Mouse (Mus musculus) midbrain, embryonic 15.5 days (tissue): ENCODE measurements around the gene BC048562. TPM values are rescaled to one million over a fixed set of nuclear protein-coding genes. Genes with fewer than 3 reads are reported as not detected.

Source experiments
- ATAC-seq: fragments of 200-750 bp; cut with Nextera tagmentation; replicated peaks from 2 replicates; pipeline ENCODE4 v1.8.0; 2017; ENCODE audit warnings: moderate TSS enrichment
- H3K27ac ChIP-seq: fragments of 300-500 bp; sonication (generic); 2 replicates; pipeline ENCODE4 v1.5.1; 2015; ENCODE audit warnings: mild to moderate bottlenecking, inconsistent platforms
- H3K27me3 ChIP-seq: fragments of 300-500 bp; sonication (generic); replicated peaks from 2 replicates; pipeline ENCODE4 v1.6.1; 2015; ENCODE audit warnings: inconsistent platforms
- H3K36me3 ChIP-seq: fragments of 300-500 bp; sonication (generic); replicated peaks from 2 replicates; pipeline ENCODE4 v1.6.1; 2015; ENCODE audit warnings: inconsistent platforms
- H3K4me1 ChIP-seq: fragments of 300-500 bp; sonication (generic); 2 replicates; pipeline ENCODE4 v1.6.1; 2015; ENCODE audit warnings: inconsistent platforms
- H3K4me2 ChIP-seq: fragments of 300-500 bp; sonication (generic); 2 replicates; pipeline ENCODE4 v1.6.1; 2015; ENCODE audit warnings: inconsistent platforms, mild to moderate bottlenecking, moderate library complexity
- H3K4me3 ChIP-seq: fragments of 300-500 bp; sonication (generic); 2 replicates; pipeline ENCODE4 v1.5.1; 2015; ENCODE audit warnings: mild to moderate bottlenecking, inconsistent platforms
- H3K9ac ChIP-seq: fragments of 300-500 bp; sonication (generic); 2 replicates; pipeline ENCODE4 v1.6.1; 2015; ENCODE audit warnings: mild to moderate bottlenecking, inconsistent platforms
- H3K9me3 ChIP-seq: fragments of 300-500 bp; sonication (generic); 2 replicates; pipeline ENCODE4 v1.6.1; 2016; ENCODE audit warnings: inconsistent platforms
- WGBS: fragments of 180-500 bp; shearing (Covaris S2); methylation state at CpG from one replicate; pipeline ENCODE4 v1.1.7; 2015; ENCODE audit warnings: mixed read lengths; 5-methylcytosine and 5-hydroxymethylcytosine counted together
- polyA plus RNA-seq: library from polyadenylated mRNA; unstranded; fragments of >200 nt; fragmentation: Nextera tagmentation; extraction: Ambion mirVana; gene quantifications from 2 replicates; pipeline ENCODE4 v1.2.1, GENCODE M21; 2015

Gene BC048562
- polyA plus RNA-seq, 1 experiment from 2014 or later: not detected

GRCm38 (mm10) chr9:108452291-108452906 lies 16.1 kb downstream of the BC048562 start:
- under 1% methylated on average over 40 of the region's 40 CpGs for WGBS
- H3K4me2 ChIP-seq: peak overlapping the region; percentile 73
- H3K4me1 ChIP-seq: peaks cover 50% of the 10 kb centered on the region
- H3K4me3 ChIP-seq: peak overlapping the region; percentile 68
- H3K9ac ChIP-seq: peak overlapping the region; percentile 72
- ATAC-seq: peak; percentile 86
- H3K27me3 ChIP-seq: no peaks in the 10 kb centered on the region
- H3K27ac ChIP-seq: peak overlapping the region; percentile 87
- no peaks in the 10 kb centered on the region for H3K9me3 ChIP-seq
- H3K36me3 ChIP-seq: peaks cover 7% of the 10 kb centered on the region

GRCm38 (mm10) chr9:108452911-108453310 lies 16.6 kb downstream of the BC048562 start:
- WGBS: 38% methylated on average over 6 of the region's 6 CpGs
- Histone ChIP-seq H3K4me3 (peak overlapping the region; percentile 68), H3K4me1 (peaks cover 50% of the 10 kb centered on the region), H3K4me2 (peak overlapping the region; percentile 73), H3K27me3 (no peaks in the 10 kb centered on the region), H3K27ac (peak overlapping the region; percentile 87), H3K9ac (peak overlapping the region; percentile 72), H3K9me3 (no peaks in the 10 kb centered on the region), H3K36me3 (peaks cover 4% of the 10 kb centered on the region; the same call in 1 of the 2 replicates)
- ATAC-seq: peak; percentile 22

- Histone ChIP-seq H3K27ac (peak overlapping the region; percentile 87), H3K9me3 (no peaks in the 10 kb centered on the region), H3K4me2 (peak overlapping the region; percentile 73), H3K4me3 (peak overlapping the region; percentile 68), H3K4me1 (peaks cover 50% of the 10 kb centered on the region), H3K9ac (peak overlapping the region; percentile 72), H3K27me3 (no peaks in the 10 kb centered on the region), H3K36me3 (no peaks in the 10 kb centered on the region)
- no peak for ATAC-seq
- 82% methylated on average over 4 of the region's 4 CpGs for WGBS
Measured at GRCm38 (mm10) chr9:108453458-108453857, 17.2 kb downstream of the BC048562 start.

GRCm38 (mm10) chr9:108454429-108454828 lies 18.1 kb downstream of the BC048562 start:
- H3K4me3 ChIP-seq: no peak overlapping the region
- no peak overlapping the region for H3K27ac ChIP-seq
- no peak overlapping the region for H3K9ac ChIP-seq
- no peaks in the 10 kb centered on the region for H3K27me3 ChIP-seq
- no peak overlapping the region for H3K4me2 ChIP-seq
- WGBS: 84% methylated on average over 6 of the region's 6 CpGs
- H3K4me1 ChIP-seq: peaks cover 42% of the 10 kb centered on the region
- no peak for ATAC-seq
- H3K9me3 ChIP-seq: no peaks in the 10 kb centered on the region
- H3K36me3 ChIP-seq: no peaks in the 10 kb centered on the region

- no peaks in the 10 kb centered on the region for H3K9me3 ChIP-seq
- H3K9ac ChIP-seq: no peak overlapping the region
- no peaks in the 10 kb centered on the region for H3K36me3 ChIP-seq
- H3K4me3 ChIP-seq: no peak overlapping the region
- no peaks in the 10 kb centered on the region for H3K27me3 ChIP-seq
- ATAC-seq: no peak
- WGBS: 81% methylated on average over 12 of the region's 12 CpGs
- no peak overlapping the region for H3K4me2 ChIP-seq
- H3K27ac ChIP-seq: no peak overlapping the region
- H3K4me1 ChIP-seq: peaks cover 27% of the 10 kb centered on the region
Measured at GRCm38 (mm10) chr9:108455747-108456571, 19.7 kb downstream of the BC048562 start.

- ATAC-seq: no peak
- 88% methylated on average over 10 of the region's 10 CpGs for WGBS
Measured at GRCm38 (mm10) chr9:108456953-108457352, 20.7 kb downstream of the BC048562 start.

GRCm38 (mm10) chr9:108459939-108460318 lies 23.6 kb downstream of the BC048562 start:
- H3K9me3 ChIP-seq: no peaks in the 10 kb centered on the region
- peak overlapping the region; percentile 67 for H3K4me3 ChIP-seq
- peak; percentile 22 for ATAC-seq
- no peaks in the 10 kb centered on the region for H3K27me3 ChIP-seq
- 93% methylated on average over 1 of the region's 1 CpGs for WGBS
- peak overlapping the region; percentile 74 for H3K4me2 ChIP-seq
- peak overlapping the region; percentile 77; the same call in 1 of the 2 replicates for H3K27ac ChIP-seq
- peaks cover 17% of the 10 kb centered on the region for H3K36me3 ChIP-seq
- peaks cover 15% of the 10 kb centered on the region for H3K4me1 ChIP-seq
- no peak overlapping the region for H3K9ac ChIP-seq

More at GRCm38 (mm10) chr9:108456953-108457352, 20.7 kb downstream of the BC048562 start:
- Histone ChIP-seq H3K9ac (no peak overlapping the region), H3K4me1 (peaks cover 27% of the 10 kb centered on the region), H3K9me3 (no peaks in the 10 kb centered on the region), H3K27me3 (no peaks in the 10 kb centered on the region), H3K27ac (no peak overlapping the region), H3K4me2 (no peak overlapping the region), H3K36me3 (no peaks in the 10 kb centered on the region), H3K4me3 (no peak overlapping the region)

GRCm38 (mm10) chr9:108460319-108461178 lies 24.3 kb downstream of the BC048562 start, which contains the start of gene Ccdc71:
Gene Ccdc71 (plus strand): TSS chr9:108460527.
- no peaks in the 10 kb centered on the region for H3K9me3 ChIP-seq
- no peaks in the 10 kb centered on the region for H3K27me3 ChIP-seq
- H3K36me3 ChIP-seq: peaks cover 17% of the 10 kb centered on the region
- peak within 1 kb of the TSS; percentile 80 for H3K9ac ChIP-seq
- peak; percentile 81 for ATAC-seq
- H3K4me2 ChIP-seq: peak within 1 kb of the TSS; percentile 74
- 1% methylated on average over 39 of the region's 52 CpGs for WGBS
- peak within 1 kb of the TSS; percentile 67 for H3K4me3 ChIP-seq
- H3K4me1 ChIP-seq: peaks cover 15% of the 10 kb centered on the region
- peak within 1 kb of the TSS; percentile 77 for H3K27ac ChIP-seq

GRCm38 (mm10) chr9:108461181-108461631 lies 24.9 kb downstream of the BC048562 start, which contains the start of gene Klhdc8b:
Gene Klhdc8b (minus strand): TSS chr9:108461581.
- Histone ChIP-seq H3K36me3 (peaks cover 18% of the 10 kb centered on the region), H3K27me3 (no peaks in the 10 kb centered on the region), H3K4me3 (peak within 1 kb of the TSS; percentile 67), H3K27ac (peak within 1 kb of the TSS; percentile 77), H3K4me1 (peaks cover 15% of the 10 kb centered on the region), H3K9ac (peak within 1 kb of the TSS; percentile 80), H3K9me3 (no peaks in the 10 kb centered on the region), H3K4me2 (peak within 1 kb of the TSS; percentile 74)
- 23% methylated on average over 11 of the region's 11 CpGs for WGBS
- peak; percentile 35 for ATAC-seq

- Histone ChIP-seq H3K4me2 (peak overlapping the region; percentile 74), H3K9me3 (no peaks in the 10 kb centered on the region), H3K9ac (no peak overlapping the region), H3K4me3 (peak overlapping the region; percentile 67), H3K27me3 (no peaks in the 10 kb centered on the region), H3K4me1 (peaks cover 15% of the 10 kb centered on the region), H3K36me3 (peaks cover 20% of the 10 kb centered on the region), H3K27ac (no peak overlapping the region; the same call in 1 of the 2 replicates)
- no peak for ATAC-seq
- 85% methylated on average over 5 of the region's 5 CpGs for WGBS
Measured at GRCm38 (mm10) chr9:108461675-108462074, 25.4 kb downstream of the BC048562 start.

- Histone ChIP-seq H3K4me3 (no peak overlapping the region), H3K27me3 (no peaks in the 10 kb centered on the region), H3K9ac (no peak overlapping the region), H3K36me3 (peaks cover 22% of the 10 kb centered on the region), H3K27ac (no peak overlapping the region), H3K9me3 (no peaks in the 10 kb centered on the region), H3K4me1 (peaks cover 15% of the 10 kb centered on the region), H3K4me2 (peak overlapping the region; percentile 74; the same call in 1 of the 2 replicates)
- WGBS: 93% methylated on average over 10 of the region's 10 CpGs
- ATAC-seq: no peak
Measured at GRCm38 (mm10) chr9:108462192-108462591, 25.9 kb downstream of the BC048562 start.
